Mouse (Mus musculus): ENCODE data around the gene Rtp4. TPM values are rescaled to one million over a fixed set of nuclear protein-coding genes. Genes with fewer than 3 reads are reported as not detected.

Gene Rtp4
- 34.6 and 81.5 TPM in 2 replicates for total RNA-seq (2017)

- ATAC-seq (replicated peaks in 1 of 2; ENCODE audit: insufficient read depth in 1 of 2, low FRiP score in 2 of 2, low TSS enrichment in 1 of 2, low read depth in 1 of 2, poor library complexity in 2 of 2, severe bottlenecking in 2 of 2), result peak in 1 of 2 experiments; percentile 12; a peak in 1 of 4 replicates
Measured at GRCm38 (mm10) chr16:23520235-23520871, at the start of gene Rtp4, which contains the start of gene Masp1. Rtp4 (plus strand) TSS chr16:23520291. Masp1 (minus strand) TSS chr16:23520815.

- no peak for ATAC-seq (replicated peaks in 1 of 2; ENCODE audit: insufficient read depth in 1 of 2, low FRiP score in 2 of 2, low TSS enrichment in 1 of 2, low read depth in 1 of 2, poor library complexity in 2 of 2, severe bottlenecking in 2 of 2)
Measured at GRCm38 (mm10) chr16:23471551-23471950, 48.5 kb upstream of the Rtp4 start.

GRCm38 (mm10) chr16:23472046-23472445 lies 48.0 kb upstream of the Rtp4 start:
- ATAC-seq (replicated peaks in 1 of 2; ENCODE audit: insufficient read depth in 1 of 2, low FRiP score in 2 of 2, low TSS enrichment in 1 of 2, low read depth in 1 of 2, poor library complexity in 2 of 2, severe bottlenecking in 2 of 2), result no peak

GRCm38 (mm10) chr16:23475651-23476050 lies 44.4 kb upstream of the Rtp4 start:
- ATAC-seq (replicated peaks in 1 of 2; ENCODE audit: insufficient read depth in 1 of 2, low FRiP score in 2 of 2, low TSS enrichment in 1 of 2, low read depth in 1 of 2, poor library complexity in 2 of 2, severe bottlenecking in 2 of 2), result no peak

GRCm38 (mm10) chr16:23476598-23476997 lies 43.5 kb upstream of the Rtp4 start:
- ATAC-seq (replicated peaks in 1 of 2; ENCODE audit: insufficient read depth in 1 of 2, low FRiP score in 2 of 2, low TSS enrichment in 1 of 2, low read depth in 1 of 2, poor library complexity in 2 of 2, severe bottlenecking in 2 of 2), result no peak

- ATAC-seq (replicated peaks in 1 of 2; ENCODE audit: insufficient read depth in 1 of 2, low FRiP score in 2 of 2, low TSS enrichment in 1 of 2, low read depth in 1 of 2, poor library complexity in 2 of 2, severe bottlenecking in 2 of 2), result no peak
Measured at GRCm38 (mm10) chr16:23479872-23480603, 40.1 kb upstream of the Rtp4 start.

GRCm38 (mm10) chr16:23482218-23482617 lies 37.9 kb upstream of the Rtp4 start:
- no peak for ATAC-seq (replicated peaks in 1 of 2; ENCODE audit: insufficient read depth in 1 of 2, low FRiP score in 2 of 2, low TSS enrichment in 1 of 2, low read depth in 1 of 2, poor library complexity in 2 of 2, severe bottlenecking in 2 of 2)

- no peak for ATAC-seq (replicated peaks in 1 of 2; ENCODE audit: insufficient read depth in 1 of 2, low FRiP score in 2 of 2, low TSS enrichment in 1 of 2, low read depth in 1 of 2, poor library complexity in 2 of 2, severe bottlenecking in 2 of 2)
Measured at GRCm38 (mm10) chr16:23482846-23483245, 37.2 kb upstream of the Rtp4 start.

- ATAC-seq (replicated peaks in 1 of 2; ENCODE audit: insufficient read depth in 1 of 2, low FRiP score in 2 of 2, low TSS enrichment in 1 of 2, low read depth in 1 of 2, poor library complexity in 2 of 2, severe bottlenecking in 2 of 2), result no peak
Measured at GRCm38 (mm10) chr16:23483292-23483691, 36.8 kb upstream of the Rtp4 start.

GRCm38 (mm10) chr16:23492783-23493182 lies 27.3 kb upstream of the Rtp4 start:
- ATAC-seq (replicated peaks in 1 of 2; ENCODE audit: insufficient read depth in 1 of 2, low FRiP score in 2 of 2, low TSS enrichment in 1 of 2, low read depth in 1 of 2, poor library complexity in 2 of 2, severe bottlenecking in 2 of 2), result no peak

- ATAC-seq (replicated peaks in 1 of 2; ENCODE audit: insufficient read depth in 1 of 2, low FRiP score in 2 of 2, low TSS enrichment in 1 of 2, low read depth in 1 of 2, poor library complexity in 2 of 2, severe bottlenecking in 2 of 2), result no peak
Measured at GRCm38 (mm10) chr16:23496245-23496924, 23.7 kb upstream of the Rtp4 start.

- no peak for ATAC-seq (replicated peaks in 1 of 2; ENCODE audit: insufficient read depth in 1 of 2, low FRiP score in 2 of 2, low TSS enrichment in 1 of 2, low read depth in 1 of 2, poor library complexity in 2 of 2, severe bottlenecking in 2 of 2)
Measured at GRCm38 (mm10) chr16:23497440-23497839, 22.7 kb upstream of the Rtp4 start.

- no peak for ATAC-seq (replicated peaks in 1 of 2; ENCODE audit: insufficient read depth in 1 of 2, low FRiP score in 2 of 2, low TSS enrichment in 1 of 2, low read depth in 1 of 2, poor library complexity in 2 of 2, severe bottlenecking in 2 of 2)
Measured at GRCm38 (mm10) chr16:23497881-23498280, 22.2 kb upstream of the Rtp4 start.

GRCm38 (mm10) chr16:23498691-23499131 lies 21.4 kb upstream of the Rtp4 start:
- ATAC-seq (replicated peaks in 1 of 2; ENCODE audit: insufficient read depth in 1 of 2, low FRiP score in 2 of 2, low TSS enrichment in 1 of 2, low read depth in 1 of 2, poor library complexity in 2 of 2, severe bottlenecking in 2 of 2), result no peak

- no peak for ATAC-seq (replicated peaks in 1 of 2; ENCODE audit: insufficient read depth in 1 of 2, low FRiP score in 2 of 2, low TSS enrichment in 1 of 2, low read depth in 1 of 2, poor library complexity in 2 of 2, severe bottlenecking in 2 of 2)
Measured at GRCm38 (mm10) chr16:23500558-23500957, 19.5 kb upstream of the Rtp4 start.

- no peak for ATAC-seq (replicated peaks in 1 of 2; ENCODE audit: insufficient read depth in 1 of 2, low FRiP score in 2 of 2, low TSS enrichment in 1 of 2, low read depth in 1 of 2, poor library complexity in 2 of 2, severe bottlenecking in 2 of 2)
Measured at GRCm38 (mm10) chr16:23501288-23501687, 18.8 kb upstream of the Rtp4 start.

- no peak for ATAC-seq (replicated peaks in 1 of 2; ENCODE audit: insufficient read depth in 1 of 2, low FRiP score in 2 of 2, low TSS enrichment in 1 of 2, low read depth in 1 of 2, poor library complexity in 2 of 2, severe bottlenecking in 2 of 2)
Measured at GRCm38 (mm10) chr16:23502478-23502877, 17.6 kb upstream of the Rtp4 start.

GRCm38 (mm10) chr16:23503351-23503750 lies 16.7 kb upstream of the Rtp4 start:
- ATAC-seq (replicated peaks in 1 of 2; ENCODE audit: insufficient read depth in 1 of 2, low FRiP score in 2 of 2, low TSS enrichment in 1 of 2, low read depth in 1 of 2, poor library complexity in 2 of 2, severe bottlenecking in 2 of 2), result no peak

Measured in hematopoietic stem cell, adult 5-6 weeks (primary cell).